Comparison of ENCODE assay signal across 8 mouse cellular contexts in the genomic region with DNA sequence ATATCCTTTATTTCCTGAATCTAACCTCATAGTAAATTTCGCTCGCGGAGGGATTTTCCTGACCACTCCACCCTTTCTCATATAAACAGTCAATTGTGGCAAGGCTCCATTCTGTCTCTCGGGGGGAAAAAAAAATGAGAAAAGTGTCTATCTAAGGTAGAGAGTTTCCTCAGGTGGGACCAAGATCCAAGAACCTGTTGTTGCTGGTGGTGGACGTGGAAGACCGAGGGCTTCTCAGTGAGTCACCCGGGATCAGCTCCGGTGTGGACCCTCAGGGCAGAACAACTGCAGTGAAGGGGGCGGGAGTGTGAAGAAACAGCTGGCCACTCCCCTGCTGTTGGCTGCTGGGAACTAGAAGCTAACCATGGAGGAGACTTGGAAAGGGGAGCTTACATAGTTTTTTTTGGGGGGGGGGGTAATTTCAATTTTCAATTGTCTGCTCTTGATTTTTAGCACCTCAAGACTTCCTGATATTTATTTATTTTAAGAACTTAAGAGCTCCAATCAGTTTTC. TPM values are rescaled to one million over a fixed set of nuclear protein-coding genes. Genes with fewer than 3 reads are reported as not detected.
DNase-seq lines count a peak whose midpoint lies in the region; ATAC-seq lines count a peak whose summit lies in the region.

No protein-coding gene starts in this region.

- H3K9me3 ChIP-seq in hindbrain, embryonic 10.5 days, result no peaks in the 10 kb centered on the region
- no peaks in the 10 kb centered on the region for H3K9me3 ChIP-seq in midbrain, embryonic 11.5 days (ENCODE audit: control insufficient read depth, low read length)

- peak; percentile 31 for DNase-seq in adrenal gland, postnatal 14 days
- no peak for DNase-seq in adrenal gland, postnatal 36 days
- peak; percentile 48 for DNase-seq in testis, postnatal 10 days (ENCODE audit: low spot score)
- DNase-seq in testis, postnatal 14 days (ENCODE audit: low spot score), result no peak
- peak; percentile 43 for DNase-seq in hindbrain, embryonic 10.5 days (ENCODE audit: low spot score)
- DNase-seq in midbrain, embryonic 11.5 days (ENCODE audit: low spot score, missing footprints), result peak; percentile 94
- DNase-seq in cerebellum, adult 11 months, result no peak
- no peak for DNase-seq in kidney, adult 8-10 months

- H3K27me3 ChIP-seq in hindbrain, embryonic 10.5 days (ENCODE audit: insufficient read depth, poor library complexity, severe bottlenecking), result no peaks in the 10 kb centered on the region
- no peaks in the 10 kb centered on the region for H3K27me3 ChIP-seq in midbrain, embryonic 11.5 days (ENCODE audit: control insufficient read depth, insufficient read depth, low read length)

- H3K4me3 ChIP-seq in hindbrain, embryonic 10.5 days, result peak overlapping the region; percentile 53
- H3K4me3 ChIP-seq in midbrain, embryonic 11.5 days (ENCODE audit: low read depth, low read length), result peak overlapping the region; percentile 19

- H3K4me2 ChIP-seq in midbrain, embryonic 11.5 days, result peak overlapping the region; percentile 51

- H3K4me1 ChIP-seq in hindbrain, embryonic 10.5 days (replicated peaks), result peaks cover 21% of the 10 kb centered on the region
- H3K4me1 ChIP-seq in midbrain, embryonic 11.5 days (ENCODE audit: control insufficient read depth, insufficient read depth, low read length), result no peaks in the 10 kb centered on the region

- no peak overlapping the region for H3K9ac ChIP-seq in midbrain, embryonic 11.5 days (ENCODE audit: low read length)

- WGBS in hindbrain, embryonic 10.5 days, result under 1% methylated on average over 9 of the region's 9 CpGs
- WGBS in midbrain, embryonic 11.5 days, result 0% methylated on average over 9 of the region's 9 CpGs

- no peak overlapping the region for H3K27ac ChIP-seq in hindbrain, embryonic 10.5 days
- no peak overlapping the region for H3K27ac ChIP-seq in midbrain, embryonic 11.5 days (ENCODE audit: low read depth, low read length)

- peak; percentile 82 for ATAC-seq in midbrain, embryonic 11.5 days (ENCODE audit: low FRiP score)

- H3K36me3 ChIP-seq in hindbrain, embryonic 10.5 days, result no peaks in the 10 kb centered on the region
- no peaks in the 10 kb centered on the region for H3K36me3 ChIP-seq in midbrain, embryonic 11.5 days (ENCODE audit: control insufficient read depth, insufficient read depth, low read length)

RNA-seq across cellular contexts. Expression of gene AW551984, which starts 0.8 kb away (rescaled TPM):
- total RNA-seq in adrenal gland, postnatal 14 days (2021), result 11.9 and 14.9 TPM in 2 replicates
- 1 to 10 TPM; 6.6 to 7.9 TPM for total RNA-seq in adrenal gland, postnatal 36 days (2021)
- 6.0 and 10.1 TPM in 2 replicates for polyA plus RNA-seq in hindbrain, embryonic 10.5 days (2016; fragmentation: Nextera tagmentation; extraction: Ambion mirVana)
- 12.2 and 17.0 TPM in 2 replicates for polyA plus RNA-seq in midbrain, embryonic 11.5 days (2014; fragmentation: Nextera tagmentation; extraction: Ambion mirVana)

RNA-seq across cellular contexts. Expression of gene Olfr148, which starts 7.1 kb away (rescaled TPM):
- total RNA-seq in adrenal gland, postnatal 14 days (2021), result not detected in 2 replicates
- total RNA-seq in adrenal gland, postnatal 36 days (2021), result not detected
- polyA plus RNA-seq in hindbrain, embryonic 10.5 days (2016; fragmentation: Nextera tagmentation; extraction: Ambion mirVana), result not detected in 2 replicates
- not detected in 2 replicates for polyA plus RNA-seq in midbrain, embryonic 11.5 days (2014; fragmentation: Nextera tagmentation; extraction: Ambion mirVana)

RNA-seq across cellular contexts. Expression of gene Olfr960, which starts 17.8 kb away (rescaled TPM):
- not detected in 2 replicates for total RNA-seq in adrenal gland, postnatal 14 days (2021)
- not detected for total RNA-seq in adrenal gland, postnatal 36 days (2021)
- polyA plus RNA-seq in hindbrain, embryonic 10.5 days (2016; fragmentation: Nextera tagmentation; extraction: Ambion mirVana), result not detected in 2 replicates
- not detected in 2 replicates for polyA plus RNA-seq in midbrain, embryonic 11.5 days (2014; fragmentation: Nextera tagmentation; extraction: Ambion mirVana)

RNA-seq across cellular contexts. Expression of gene Olfr959, which starts 28.0 kb away (rescaled TPM):
- not detected in 2 replicates for total RNA-seq in adrenal gland, postnatal 14 days (2021)
- not detected for total RNA-seq in adrenal gland, postnatal 36 days (2021)
- not detected in 2 replicates for polyA plus RNA-seq in hindbrain, embryonic 10.5 days (2016; fragmentation: Nextera tagmentation; extraction: Ambion mirVana)
- not detected in 2 replicates for polyA plus RNA-seq in midbrain, embryonic 11.5 days (2014; fragmentation: Nextera tagmentation; extraction: Ambion mirVana)

RNA-seq across cellular contexts. Expression of gene Olfr961, which starts 41.5 kb away (rescaled TPM):
- not detected in 2 replicates for total RNA-seq in adrenal gland, postnatal 14 days (2021)
- not detected for total RNA-seq in adrenal gland, postnatal 36 days (2021)
- not detected in 2 replicates for polyA plus RNA-seq in hindbrain, embryonic 10.5 days (2016; fragmentation: Nextera tagmentation; extraction: Ambion mirVana)
- not detected in 2 replicates for polyA plus RNA-seq in midbrain, embryonic 11.5 days (2014; fragmentation: Nextera tagmentation; extraction: Ambion mirVana)

Comparison
In these comparisons a context has a peak if more than half of its experiments do, and no peak if none do; other contexts are left out.
1. DNase-seq: peak in adrenal gland, postnatal 14 days (single experiment), testis, postnatal 10 days (single experiment), hindbrain, embryonic 10.5 days (single experiment) and midbrain, embryonic 11.5 days (single experiment); none in adrenal gland, postnatal 36 days (0 of 2), testis, postnatal 14 days (single experiment), cerebellum, adult 11 months (single experiment) and kidney, adult 8-10 months (0 of 2).